Comparison of ENCODE assay signal across 50 mouse cellular contexts in genomic region chr5:135942710-135943109, GRCm38 (mm10). TPM values are rescaled to one million over a fixed set of nuclear protein-coding genes. Genes with fewer than 3 reads are reported as not detected.
"Had no signal": no experiment of that assay in that cellular context is flagged by ENCODE, and none has a peak within 500 bp of the region (broad histone marks: within the 10 kb centered on the region; RNA-seq: fewer than 3 reads in every experiment).

No protein-coding gene starts in this region.

- DNase-seq: heart, postnatal 10 days; heart, postnatal 14 days; heart, postnatal 36 days; heart, postnatal 4 days; kidney, adult 11 months; kidney, adult 18-20 months; kidney, adult 2 months; kidney, adult 8-10 months; kidney, adult 9 months; kidney, postnatal 10 days; kidney, postnatal 14 days; kidney, postnatal 25 days; kidney, postnatal 36 days; kidney, postnatal 4 days; layer of hippocampus, adult 9-11 months; layer of hippocampus, postnatal 36 days had no signal

- H3K4me3 ChIP-seq: heart, embryonic 13.5 days; heart, embryonic 15.5 days; hindbrain, embryonic 10.5 days; hindbrain, embryonic 12.5 days; hindbrain, embryonic 13.5 days; hindbrain, embryonic 15.5 days; intestine, embryonic 15.5 days; kidney, embryonic 15.5 days; layer of hippocampus, adult 2 months; left cerebral cortex, adult 2 months had no signal

- H3K9ac ChIP-seq: heart, embryonic 13.5 days; heart, embryonic 15.5 days; hindbrain, embryonic 12.5 days; hindbrain, embryonic 13.5 days; hindbrain, embryonic 14.5 days; hindbrain, embryonic 15.5 days; intestine, embryonic 15.5 days; kidney, embryonic 15.5 days had no signal

- H3K36me3 ChIP-seq: heart, embryonic 13.5 days; heart, embryonic 15.5 days; hindbrain, embryonic 10.5 days; hindbrain, embryonic 12.5 days; hindbrain, embryonic 13.5 days; hindbrain, embryonic 15.5 days; intestine, embryonic 15.5 days; kidney, embryonic 15.5 days had no signal

- H3K4me2 ChIP-seq: heart, embryonic 11.5 days; heart, embryonic 13.5 days; heart, embryonic 15.5 days; hindbrain, embryonic 12.5 days; hindbrain, embryonic 13.5 days; hindbrain, embryonic 14.5 days; hindbrain, embryonic 15.5 days; intestine, embryonic 15.5 days; kidney, embryonic 15.5 days had no signal

- ATAC-seq: hindbrain, embryonic 16.5 days; hindbrain, postnatal 0 days; inflammation-experienced regulatory T-cells, adult 6 months; intestine, embryonic 15.5 days; intestine, embryonic 16.5 days; intestine, postnatal 0 days had no signal

- H3K27ac ChIP-seq: heart, embryonic 13.5 days; heart, embryonic 15.5 days; hindbrain, embryonic 10.5 days; hindbrain, embryonic 12.5 days; hindbrain, embryonic 13.5 days; hindbrain, embryonic 14.5 days; hindbrain, embryonic 15.5 days; hindbrain, postnatal 0 days; intestine, embryonic 15.5 days; kidney, embryonic 15.5 days; kidney, postnatal 0 days; left cerebral cortex, adult 2 months had no signal

- H3K9me3 ChIP-seq: heart, embryonic 15.5 days; hindbrain, embryonic 10.5 days; hindbrain, embryonic 12.5 days; hindbrain, embryonic 13.5 days; hindbrain, embryonic 15.5 days; intestine, embryonic 15.5 days; kidney, embryonic 15.5 days had no signal

- H3K27me3 ChIP-seq: heart, embryonic 13.5 days; heart, embryonic 15.5 days; hindbrain, embryonic 12.5 days; hindbrain, embryonic 13.5 days; hindbrain, embryonic 15.5 days; intestine, embryonic 15.5 days; kidney, embryonic 15.5 days had no signal

RNA-seq across cellular contexts. Expression of gene Zp3, which starts 37.2 kb away (rescaled TPM):
- total RNA-seq: heart, postnatal 10 days; heart, postnatal 14 days; heart, postnatal 25 days; heart, postnatal 36 days; heart, postnatal 4 days; hematopoietic stem cell, adult 5-6 weeks; layer of hippocampus, adult 18-20 months; layer of hippocampus, adult 2 months; layer of hippocampus, adult 8-10 months; layer of hippocampus, postnatal 10 days; layer of hippocampus, postnatal 14 days; layer of hippocampus, postnatal 25 days; layer of hippocampus, postnatal 36 days; left cerebral cortex, adult 18-20 months; left cerebral cortex, adult 2 months; left cerebral cortex, adult 8-10 months had no signal
- polyA plus RNA-seq: heart, embryonic 14.5 days; heart, embryonic 15.5 days; heart, embryonic 16.5 days; heart, postnatal 0 days; hindbrain, embryonic 10.5 days; hindbrain, embryonic 11.5 days; hindbrain, embryonic 14.5 days; hindbrain, embryonic 16.5 days; inflammation-experienced regulatory T-cells, adult 6 months; intestine, embryonic 14.5 days; intestine, postnatal 0 days; kidney, embryonic 14.5 days; large intestine, adult 2 months had no signal

RNA-seq across cellular contexts. Expression of gene Hspb1, which starts 55.0 kb away (rescaled TPM):
- total RNA-seq: hematopoietic stem cell, adult 5-6 weeks had no signal
